Mouse (Mus musculus) lung, postnatal 4 days (tissue): Measurements from ENCODE around the gene Relt.

Source experiments
- DNase-seq, 2 experiments: peaks; one replicate each; pipeline ENCODE4 v3.0.0; 2021

Relt gene

DNA sequence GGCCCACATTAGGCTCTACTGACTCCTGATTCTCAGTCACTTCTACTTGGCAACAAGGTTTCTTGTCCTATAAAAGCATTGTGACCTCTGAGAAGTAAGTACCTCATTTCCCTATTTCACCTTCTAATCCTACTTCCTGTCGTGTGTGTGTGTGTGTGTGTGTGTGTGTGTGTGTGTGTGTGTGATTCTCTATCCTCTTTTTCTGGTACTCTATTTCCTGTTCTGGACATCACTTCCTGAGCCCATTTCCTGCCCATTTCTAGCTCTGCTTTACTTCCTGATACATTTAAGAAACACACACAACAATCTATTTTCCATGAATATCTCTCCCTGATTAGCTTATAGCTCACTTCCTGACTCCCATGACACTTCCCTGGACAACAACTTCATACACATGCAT is 12.6 kb upstream of the Relt start:
- DNase-seq, result no peak

DNA sequence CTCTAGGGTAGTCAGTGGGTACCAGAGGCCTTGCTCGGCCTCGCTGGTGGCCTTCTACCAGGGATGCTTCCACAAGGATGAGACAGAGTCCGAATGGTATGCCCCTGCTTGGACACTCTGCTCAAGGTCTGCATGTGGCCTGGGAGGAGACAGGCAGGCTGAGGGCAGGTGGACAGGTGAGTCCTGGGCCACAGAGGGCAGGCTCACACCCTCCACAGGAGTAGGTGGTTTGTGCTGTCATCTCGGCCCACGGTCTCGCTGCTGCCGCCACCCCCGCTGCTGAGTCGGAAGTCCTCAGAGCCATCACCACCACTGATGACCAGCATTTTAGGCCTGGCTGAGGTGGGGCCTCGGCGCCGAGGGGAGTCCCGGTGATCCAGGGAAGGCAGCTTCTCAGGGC is 10.0 kb upstream of the Relt start:
- no peak for DNase-seq

DNA sequence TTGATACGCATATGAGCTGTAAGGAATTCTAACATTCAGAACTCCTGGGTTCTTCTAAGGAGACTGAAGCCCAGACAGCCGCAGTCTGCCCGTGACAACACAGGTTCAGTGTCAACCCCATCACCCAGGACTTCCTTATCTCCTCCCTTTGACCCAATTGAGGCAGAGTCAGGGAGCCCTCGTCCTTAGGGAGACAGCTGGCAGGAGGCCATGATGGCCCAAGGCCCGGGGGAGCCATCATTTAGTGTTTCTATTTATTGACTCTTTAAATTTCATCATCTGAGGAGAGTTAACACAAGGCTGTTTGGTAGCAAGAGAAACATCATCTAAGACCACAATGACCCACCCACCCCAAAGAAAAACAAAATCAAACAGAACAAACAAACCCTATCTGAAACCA is 8.6 kb upstream of the Relt start:
- peak; percentile 46 to 65 for DNase-seq

DNA sequence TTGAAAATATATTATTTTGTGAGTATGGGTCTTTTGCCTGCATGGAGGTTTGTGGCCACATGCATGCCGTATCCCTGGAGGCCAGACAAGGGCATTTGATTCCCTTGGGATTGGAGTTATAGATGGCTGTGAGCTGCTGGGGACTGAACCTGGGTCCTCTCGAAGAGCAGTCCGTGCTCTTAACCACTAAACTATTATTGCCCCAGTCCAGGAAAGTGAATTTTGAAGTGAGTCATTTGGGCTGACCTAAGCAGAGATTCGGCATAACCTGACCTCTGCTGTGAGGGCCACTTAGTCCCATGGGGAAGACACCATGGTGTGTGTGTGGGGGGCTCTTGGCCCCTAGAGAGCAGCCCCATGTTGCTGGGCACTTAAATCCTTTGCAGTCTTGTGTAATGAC is 8.1 kb upstream of the Relt start:
- no peak for DNase-seq

DNA sequence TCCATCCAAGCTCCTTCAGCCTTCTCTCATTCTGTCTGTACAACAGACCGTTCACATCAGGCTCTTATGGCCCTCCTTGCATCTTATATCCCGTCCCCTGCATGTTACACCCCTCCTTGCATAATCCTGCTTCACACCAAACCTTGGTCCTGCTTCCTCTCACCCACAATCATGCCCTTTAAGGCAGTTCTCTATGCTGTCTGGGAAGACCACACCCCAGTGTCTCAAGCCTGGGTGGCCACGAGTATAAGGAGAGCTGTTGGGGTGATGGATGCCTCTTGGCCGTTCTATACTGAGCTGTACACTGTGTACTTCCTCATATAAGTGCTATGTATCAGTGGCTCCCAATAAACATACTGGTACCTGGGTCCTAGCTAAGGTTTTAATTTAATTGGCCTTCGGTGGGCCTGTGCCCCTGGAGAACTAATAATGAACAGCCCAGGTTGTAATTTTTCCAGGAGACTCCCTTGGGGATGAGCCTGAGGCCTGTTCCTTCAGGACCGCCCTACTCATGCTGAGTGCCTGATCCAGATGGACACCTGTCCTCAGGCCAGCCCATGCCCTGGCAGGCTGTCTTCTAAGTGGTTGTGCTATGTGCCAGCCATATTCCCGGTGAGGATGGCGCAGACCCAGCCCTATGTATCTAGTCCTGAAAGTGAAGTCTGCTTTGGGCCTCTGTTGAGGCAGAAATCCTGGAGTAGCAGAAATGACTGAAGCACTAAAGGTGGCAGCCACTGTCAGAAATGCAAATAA is 6.8 kb upstream of the Relt start:
- DNase-seq, result no peak

DNA sequence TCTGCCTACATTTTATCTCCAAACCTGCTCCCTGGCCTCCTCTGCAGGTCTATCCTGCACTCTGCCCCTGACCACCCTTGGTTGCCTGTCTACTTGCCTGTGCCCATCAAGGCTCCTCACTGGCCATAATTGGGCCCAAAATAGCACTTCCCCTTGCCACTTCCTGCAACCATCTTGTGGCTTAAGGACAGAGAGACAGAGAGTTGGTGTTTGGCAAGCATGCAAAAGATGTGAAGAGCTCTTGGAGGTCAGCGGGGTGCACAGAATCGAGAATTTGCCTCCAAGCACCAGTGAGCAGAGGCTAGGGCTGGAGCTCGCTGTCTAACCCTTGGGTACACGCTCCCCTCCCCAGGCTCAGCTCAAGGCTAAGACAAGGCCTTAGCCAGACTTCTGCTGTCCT is 5.3 kb upstream of the Relt start:
- peak in 1 of 2 experiments; percentile 41 for DNase-seq

DNA sequence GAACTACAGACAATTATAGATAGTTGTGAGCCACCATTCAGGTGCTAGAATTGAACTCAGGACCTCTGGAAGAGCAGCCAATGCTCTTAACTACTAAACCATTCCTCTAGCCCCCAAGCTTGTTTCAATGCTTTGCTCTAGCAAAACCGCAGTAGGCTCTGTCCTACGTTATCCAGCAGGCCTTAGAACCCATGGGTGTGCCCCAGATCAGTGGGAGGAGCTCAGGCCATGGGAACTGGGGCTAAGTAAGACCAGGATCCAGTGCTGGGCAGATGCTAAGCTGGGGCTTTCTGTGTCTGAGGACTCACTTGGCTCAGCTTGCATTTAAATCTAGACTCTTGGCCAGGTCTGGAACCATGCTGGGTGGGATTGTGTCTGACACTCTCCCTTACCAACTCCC is 4.3 kb upstream of the Relt start:
- DNase-seq, result no peak

DNA sequence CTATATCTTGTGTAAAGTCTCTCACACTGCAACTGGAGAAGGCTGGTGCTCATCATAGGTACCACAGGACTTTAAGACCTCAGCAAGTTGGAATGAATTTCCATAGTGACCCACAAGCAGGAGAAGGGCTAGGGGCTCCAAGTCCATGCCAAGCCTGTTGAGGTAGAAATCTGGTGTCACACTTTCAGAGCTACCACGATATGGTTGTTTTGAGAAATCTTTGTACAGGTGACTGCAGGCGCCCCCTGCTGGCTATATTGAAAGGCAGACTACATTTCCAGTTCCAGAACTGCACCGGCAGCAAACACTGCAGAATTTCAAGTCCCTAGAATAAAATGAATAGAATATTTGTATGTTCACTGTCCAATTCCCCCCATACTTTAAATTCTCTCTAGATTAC is 3.4 kb upstream of the Relt start:
- DNase-seq, result peak; percentile 58 to 75

DNA sequence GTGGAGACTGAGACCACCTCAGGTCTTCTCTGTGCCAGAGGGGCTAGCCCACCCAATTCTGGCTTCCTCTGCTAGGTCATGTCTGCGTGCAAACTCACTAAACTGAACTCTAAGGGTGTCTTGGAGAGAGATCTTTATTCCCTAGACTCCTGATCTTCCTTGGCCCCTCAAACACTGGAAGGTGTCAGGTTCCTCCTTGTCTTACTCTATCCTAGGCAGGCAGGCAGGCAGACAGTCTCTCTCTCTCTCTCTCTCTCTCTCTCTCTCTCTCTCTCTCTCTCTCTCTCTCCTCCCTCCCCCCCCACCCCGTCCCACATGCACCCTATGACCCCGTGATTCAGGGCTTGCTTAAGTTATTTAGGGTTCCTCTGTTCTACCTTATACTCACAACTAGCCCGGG is 893 bp downstream of the Relt start:
- DNase-seq, result no peak

DNA sequence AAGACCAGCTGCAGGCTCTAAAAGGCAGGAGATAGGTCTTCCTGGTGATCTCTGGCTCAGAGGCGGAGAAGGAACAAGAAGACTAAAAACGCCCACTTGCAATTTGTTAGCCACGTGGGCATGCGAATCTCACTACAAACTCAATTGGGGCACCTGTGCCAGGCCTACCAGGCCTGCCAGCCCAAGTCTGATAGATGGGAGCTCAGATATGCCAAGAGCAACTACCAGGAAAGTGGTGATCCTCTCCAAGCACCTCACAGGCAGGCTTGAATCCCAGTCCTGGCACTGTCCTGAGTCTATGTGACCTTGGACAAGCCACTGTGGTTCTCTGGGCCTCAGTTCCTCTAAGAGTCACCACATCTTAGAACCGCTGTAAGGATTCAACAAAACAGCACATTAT is 2.0 kb downstream of the Relt start:
- no peak for DNase-seq

DNA sequence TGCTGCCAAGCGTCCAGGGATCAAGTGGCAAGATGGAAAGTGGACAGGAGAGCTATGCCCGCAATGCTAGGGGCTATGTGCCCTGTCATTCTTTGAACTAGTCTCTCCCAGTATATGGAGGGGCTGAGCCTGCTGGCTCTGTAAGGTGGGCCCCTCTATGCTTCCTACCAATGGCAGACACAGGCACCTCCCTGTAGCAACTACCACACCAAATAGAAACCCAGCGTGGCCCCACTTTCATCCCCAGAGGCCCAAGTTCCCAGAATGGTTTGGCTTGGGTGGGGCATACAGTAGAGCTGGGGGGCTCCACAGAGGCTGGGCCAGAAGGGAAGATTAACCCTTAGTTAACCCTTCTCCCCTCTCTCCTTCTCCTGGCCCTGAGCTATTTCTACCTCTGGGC is 2.8 kb downstream of the Relt start:
- no peak for DNase-seq

DNA sequence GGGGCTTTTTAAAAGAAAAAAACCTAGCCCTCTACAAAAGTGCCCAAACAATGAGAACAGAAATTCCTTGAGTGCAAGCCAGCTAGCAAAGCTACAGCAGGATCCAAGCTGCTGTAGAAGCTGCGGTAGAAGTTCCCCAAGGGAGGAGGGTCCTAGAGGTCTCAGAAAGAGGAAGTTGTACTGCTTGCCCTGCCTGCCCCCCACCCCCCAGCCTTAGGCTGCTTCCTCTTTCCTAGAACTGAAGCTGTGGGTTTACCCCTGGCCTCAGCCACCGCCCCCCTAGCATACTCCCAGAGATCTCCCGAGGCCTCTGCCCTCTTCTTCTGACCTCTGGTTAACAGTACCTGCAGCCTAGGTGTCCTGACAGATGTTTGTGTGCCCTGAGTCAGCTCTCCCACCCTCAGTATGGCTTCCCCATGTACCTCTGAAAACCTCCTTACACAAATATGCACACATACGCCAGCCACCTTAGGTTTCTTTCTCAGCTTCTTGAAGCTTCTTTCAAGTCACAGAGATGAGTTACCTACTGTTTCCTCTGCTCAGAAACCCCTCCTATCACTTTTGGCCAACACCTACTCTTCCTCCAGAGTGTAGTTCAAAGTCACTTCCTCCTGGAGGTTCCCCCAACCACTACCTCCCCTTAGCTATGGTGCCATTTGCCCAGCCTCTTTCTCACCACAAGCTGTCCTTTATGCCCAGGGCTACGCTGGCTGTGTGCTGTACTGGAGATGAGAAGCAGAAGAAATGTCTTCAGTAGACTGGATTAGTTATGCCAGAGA is 7.3 kb downstream of the Relt start:
- peak; percentile 79 to 80 for DNase-seq

DNA sequence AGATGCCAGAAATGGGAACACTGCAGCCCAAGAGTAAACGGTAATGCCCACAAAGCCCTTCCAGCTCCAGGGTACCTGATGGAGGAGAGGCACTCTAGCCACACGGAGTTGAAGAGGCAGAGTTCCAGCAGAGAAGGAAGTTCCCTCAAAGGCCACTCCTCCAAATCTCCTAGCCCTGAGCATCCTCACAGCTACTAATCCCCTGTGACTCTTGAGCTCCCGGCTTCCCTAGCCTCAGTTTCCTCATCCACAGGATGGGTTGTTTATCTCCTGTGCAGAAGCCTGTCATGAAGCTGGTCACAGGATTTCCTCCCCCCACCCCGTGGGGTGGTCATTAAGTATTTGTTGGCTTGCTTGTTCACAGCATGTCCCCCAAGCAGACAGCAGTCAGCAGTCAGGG is 7.9 kb downstream of the Relt start:
- peak in 1 of 2 experiments; percentile 26 for DNase-seq

DNA sequence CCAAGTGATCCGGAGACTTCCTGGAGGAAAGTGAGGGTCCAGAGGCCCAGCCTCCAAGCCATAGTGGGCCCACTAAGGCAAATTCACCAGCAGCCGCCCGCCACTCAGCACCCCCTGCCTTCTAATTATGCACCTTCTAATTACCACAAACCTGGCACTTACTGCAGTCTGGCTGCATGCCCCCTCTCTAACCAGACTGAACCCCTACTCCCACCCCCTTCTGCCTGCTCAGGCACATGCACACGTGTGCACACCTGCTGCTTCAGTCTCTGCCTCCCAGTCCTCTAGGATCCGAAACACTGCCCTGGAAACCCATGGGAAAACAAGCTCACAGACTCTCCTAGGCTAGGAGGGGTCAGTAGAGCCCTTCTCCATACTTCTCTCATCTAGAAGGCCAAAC is 8.4 kb downstream of the Relt start:
- DNase-seq, result no peak

DNA sequence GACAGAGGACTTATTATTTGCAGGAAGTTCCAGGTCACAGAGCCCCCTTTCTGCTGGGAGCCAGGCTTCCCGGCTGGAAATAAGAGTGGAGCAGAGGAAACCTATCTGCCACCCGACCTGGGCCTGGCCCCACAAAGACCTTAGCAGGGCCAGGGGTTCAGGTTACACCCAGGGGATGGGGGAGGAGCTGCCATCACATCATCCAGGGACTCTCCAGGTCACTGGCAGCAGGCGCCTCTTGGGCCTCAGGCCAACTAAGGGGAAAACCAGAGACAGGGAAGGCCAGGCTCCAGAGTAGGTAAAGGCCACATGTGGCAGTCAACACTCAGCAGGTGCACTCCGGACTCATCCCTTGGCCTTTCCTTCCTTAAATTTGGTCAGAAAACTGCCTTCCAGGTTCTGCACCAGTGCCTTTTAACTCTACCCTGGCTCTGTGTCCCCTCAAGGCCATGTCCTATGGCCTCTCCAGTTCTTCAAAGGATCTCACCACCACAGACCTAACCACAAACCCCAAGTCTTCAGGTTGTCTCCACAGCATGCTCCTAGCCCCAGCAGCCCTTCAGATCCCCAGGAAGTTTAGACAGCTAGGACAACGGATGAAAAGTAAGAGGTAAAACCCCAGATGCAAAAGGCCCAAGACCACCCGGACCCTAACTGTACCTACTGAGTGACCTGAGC is 9.0 kb downstream of the Relt start:
- DNase-seq, result no peak

DNA sequence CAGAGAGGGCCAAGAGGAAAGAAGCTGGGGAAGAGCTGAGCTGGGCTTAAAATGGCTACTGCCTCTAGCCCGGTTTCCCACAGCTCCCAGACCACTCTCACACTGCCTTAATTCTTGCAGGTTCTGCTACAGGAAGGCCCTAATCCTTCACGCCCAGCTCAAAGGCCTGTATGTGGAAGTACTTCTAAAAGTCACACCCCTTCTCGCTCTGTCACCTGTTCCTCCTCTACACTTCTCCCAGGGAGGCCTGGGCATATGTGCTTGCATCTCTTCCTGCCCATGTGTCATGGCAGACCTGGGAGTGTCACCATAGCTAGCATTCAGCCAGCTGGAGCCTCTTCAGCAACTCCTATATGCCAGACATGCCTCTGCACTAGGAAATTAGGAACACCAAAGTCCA is 9.8 kb downstream of the Relt start:
- peak in 1 of 2 experiments; percentile 16 for DNase-seq

DNA sequence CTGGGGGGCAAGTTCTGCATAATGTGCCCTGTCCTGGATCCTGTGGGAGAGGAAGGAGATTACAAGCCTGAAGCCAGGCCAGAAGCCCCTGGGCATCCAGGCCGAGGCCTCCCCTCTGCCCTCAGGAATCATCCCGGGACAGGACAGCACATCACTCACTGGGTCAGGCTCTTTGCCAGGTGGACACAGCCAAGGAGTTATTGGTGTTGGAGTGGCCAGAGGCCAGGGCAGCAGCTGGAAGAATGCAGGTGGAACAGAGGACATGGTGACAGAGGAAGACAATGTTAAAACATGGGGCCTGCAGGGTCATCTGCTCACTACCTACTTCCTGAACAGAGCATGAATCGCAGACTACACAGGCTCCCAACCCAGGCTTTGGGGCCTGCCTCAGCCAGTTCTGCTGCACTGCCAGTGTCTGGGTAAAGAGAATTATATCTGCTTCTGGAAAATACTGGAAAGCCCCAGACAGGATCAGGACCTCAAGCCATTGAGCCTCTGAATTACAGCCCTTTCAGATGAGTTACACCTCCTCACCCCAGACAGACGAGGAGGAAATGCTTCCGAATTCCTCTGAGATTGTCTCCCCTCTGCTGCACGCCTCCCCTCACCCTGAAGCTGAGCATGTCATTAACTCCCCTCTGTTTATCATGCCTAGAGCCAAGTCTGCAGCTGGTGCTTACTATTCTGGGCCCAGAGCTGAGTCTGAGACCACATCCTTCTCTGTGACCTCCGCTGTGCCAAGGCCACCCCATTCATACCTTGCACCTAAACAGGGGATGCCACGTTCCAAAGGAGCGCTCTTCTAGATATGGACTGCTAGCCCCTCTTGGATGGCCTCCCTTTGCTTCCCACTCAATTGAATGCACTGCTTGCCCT is 11.5 kb downstream of the Relt start:
- DNase-seq, result peak; percentile 13 to 30

DNA sequence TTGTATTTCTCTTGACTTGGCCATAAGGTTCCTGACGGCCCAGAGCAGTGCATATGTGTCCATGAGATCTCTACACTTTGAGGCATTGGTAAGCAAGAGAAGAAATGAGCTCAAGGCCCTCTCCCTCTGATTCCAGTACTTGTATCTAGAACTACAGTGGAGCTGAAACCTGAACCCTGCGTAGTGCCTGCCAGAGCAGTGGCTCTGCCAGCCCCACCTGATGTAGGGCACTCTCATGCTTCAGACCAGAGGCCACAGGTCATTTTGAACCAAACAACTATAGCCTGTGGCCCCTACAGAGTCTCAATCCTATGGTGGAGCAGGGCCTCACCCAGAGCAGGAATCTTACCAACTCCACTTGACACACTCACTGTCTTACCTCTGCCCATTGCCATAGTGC is 13.7 kb downstream of the Relt start:
- peak in 1 of 2 experiments; percentile 17 for DNase-seq

DNA sequence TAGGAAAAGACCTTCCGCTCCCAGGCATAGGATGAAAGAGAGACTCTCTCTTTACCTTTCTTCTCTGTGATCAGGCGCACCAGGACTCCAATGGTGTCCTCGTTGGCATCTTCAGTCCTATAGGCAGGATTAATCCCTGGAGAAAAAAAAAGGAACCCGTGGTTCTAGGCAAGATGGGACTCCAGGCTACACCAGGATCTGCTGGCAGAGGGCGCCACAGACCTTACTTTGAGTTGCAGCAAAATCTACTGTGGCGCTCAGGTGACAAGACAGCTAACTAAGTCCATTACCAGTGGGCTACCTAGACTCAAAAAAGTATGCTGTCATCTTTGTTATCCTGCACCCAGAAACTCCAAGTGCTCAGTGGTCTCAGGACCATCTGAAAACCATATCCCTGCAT is 14.5 kb downstream of the Relt start:
- peak; percentile 76 to 83 for DNase-seq

DNA sequence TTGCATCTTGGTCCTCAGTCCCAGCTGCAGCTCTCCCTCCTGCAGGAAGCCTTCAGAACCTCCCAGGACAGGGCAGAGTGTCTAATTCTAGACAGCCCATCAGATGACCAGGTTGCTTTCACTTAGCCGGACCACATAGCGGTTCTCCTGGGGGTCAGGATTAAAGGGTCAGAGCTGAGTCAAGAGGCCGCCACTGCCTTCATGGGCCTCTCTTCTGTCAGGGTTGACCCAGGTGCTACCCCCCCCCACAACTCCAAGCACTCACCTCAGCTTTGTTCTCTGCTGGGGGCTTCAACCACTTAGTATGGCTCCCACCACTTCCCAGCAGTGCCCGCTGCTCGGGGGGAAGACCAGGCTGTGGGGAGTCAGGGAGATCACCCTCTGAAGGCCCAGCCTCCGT is 16.1 kb downstream of the Relt start:
- peak in 1 of 2 experiments; percentile 16 for DNase-seq

DNA sequence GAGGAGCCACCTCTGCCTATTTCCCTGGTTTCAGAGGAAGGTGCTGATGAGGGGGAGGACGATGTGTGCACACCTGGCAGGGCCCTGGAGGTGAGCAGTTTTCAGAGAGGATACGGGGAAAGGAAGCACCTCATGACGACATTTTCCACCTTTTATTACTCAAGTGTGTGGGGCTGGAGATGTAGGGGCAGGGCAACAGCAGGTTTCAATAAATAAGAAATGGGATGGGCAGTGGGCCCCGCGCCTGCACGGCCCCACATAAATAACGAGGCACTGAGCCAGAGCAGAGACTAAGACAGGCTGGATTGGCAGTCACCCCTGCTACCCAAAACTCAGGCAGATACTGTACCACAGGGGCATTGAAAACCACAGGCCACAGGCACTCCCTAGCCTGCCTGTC is 17.2 kb downstream of the Relt start:
- peak in 1 of 2 experiments; percentile 22 for DNase-seq

DNA sequence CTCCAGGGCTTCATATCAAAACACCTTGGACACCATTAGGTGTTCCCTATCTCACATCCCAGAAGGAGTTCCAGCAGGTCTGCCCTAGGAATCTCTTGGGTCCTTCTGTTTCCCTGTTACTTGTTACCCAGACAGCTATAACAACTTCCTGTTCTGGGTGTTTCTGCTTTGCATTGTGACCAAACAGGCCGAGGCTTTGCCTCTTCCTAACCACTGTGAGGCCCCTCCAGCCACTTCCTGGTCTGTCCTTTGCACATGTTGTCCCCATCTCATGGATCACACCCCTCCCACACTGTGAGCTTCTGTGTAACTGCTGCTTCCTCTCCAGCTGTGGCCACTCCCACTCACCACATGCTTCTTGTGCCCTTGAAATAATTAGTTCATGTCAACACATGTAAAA is 17.8 kb downstream of the Relt start:
- DNase-seq, result peak; percentile 79 to 82

DNA sequence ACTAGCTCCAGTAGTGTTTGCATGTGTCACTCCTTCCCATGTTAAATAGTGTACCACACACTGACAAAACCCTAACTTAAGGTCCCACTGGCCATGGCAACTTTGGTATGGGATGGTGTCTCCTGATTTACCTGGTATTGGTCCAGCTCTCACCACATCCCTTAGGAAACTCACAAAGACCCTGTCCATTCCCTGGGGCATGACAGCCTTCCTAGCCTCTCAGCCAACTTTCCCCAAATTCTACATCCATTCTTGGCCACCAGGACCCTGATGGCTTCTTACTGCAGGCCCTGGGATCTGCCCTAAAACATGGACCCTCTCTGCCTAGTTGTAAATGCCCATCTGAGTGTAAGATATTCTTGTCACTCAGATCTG is 18.2 kb downstream of the Relt start:
- no peak for DNase-seq
